Mouse (Mus musculus) gonadal fat pad, adult 2 months (tissue): ENCODE measurements around the gene Lrrc57. TPM values are rescaled to one million over a fixed set of nuclear protein-coding genes. Genes with fewer than 3 reads are reported as not detected.

Source experiments
- DNase-seq: peaks from one replicate; pipeline ENCODE4 v3.0.0-alpha.2; 2012; ENCODE audit warnings: low read depth
- polyA plus RNA-seq: library from polyadenylated mRNA; depleted of rRNA; stranded (reverse); fragments of >200 nt; gene quantifications from 2 replicates; pipeline ENCODE4 v1.2.3, GENCODE M21; 2012; rRNA removed

Gene Lrrc57
- polyA plus RNA-seq, result 11.0 and 13.8 TPM in 2 replicates

DNA sequence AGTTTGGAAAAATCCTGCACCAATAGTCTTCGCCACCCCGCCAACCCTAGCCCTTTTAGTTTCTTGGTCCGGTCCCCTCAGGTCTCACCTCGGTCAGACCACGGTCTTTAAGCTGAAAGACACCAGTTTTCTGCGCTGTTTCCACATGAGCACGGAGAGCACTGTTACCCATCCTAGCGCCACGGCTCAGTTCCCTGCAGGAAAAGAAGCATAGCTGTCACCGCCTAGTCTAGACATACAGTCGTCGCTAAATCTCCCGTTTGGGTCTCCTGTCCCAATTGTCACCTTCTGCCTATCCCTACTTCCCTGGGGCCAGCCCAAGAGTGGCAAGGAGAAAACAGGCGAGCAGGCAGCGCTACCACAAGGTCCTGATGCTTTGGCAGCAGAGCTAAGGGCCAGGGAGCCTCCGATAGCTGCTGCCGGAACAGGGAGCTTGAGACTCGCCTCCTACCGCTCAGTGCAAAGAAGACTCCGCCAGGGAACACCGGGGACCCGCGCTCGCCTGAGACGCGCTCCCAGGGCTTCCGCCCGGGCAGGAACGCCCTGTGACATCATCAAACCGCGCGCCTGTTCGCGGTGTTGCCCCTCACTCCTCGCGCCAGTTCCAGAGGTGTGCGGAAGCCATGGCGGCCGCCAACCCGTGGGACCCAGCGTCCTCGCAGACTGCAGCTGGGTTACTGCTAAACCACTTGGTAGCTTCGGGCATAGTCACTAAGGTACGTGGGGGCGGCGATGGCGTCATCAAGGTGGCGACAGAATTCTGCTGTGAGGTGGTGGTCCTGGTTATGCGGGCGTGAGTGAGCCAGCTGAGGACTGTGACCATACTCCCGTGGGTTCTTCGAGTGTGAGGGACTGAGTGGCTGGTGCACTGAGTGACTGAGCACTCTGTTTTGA, at the start of gene Lrrc57, which contains the start of gene Haus2:
Lrrc57 (minus strand) TSS at position 691 of the 894 bp plus-strand sequence.
Haus2 (plus strand) TSS at position 554 of the 894 bp plus-strand sequence.
- DNase-seq, result no peak

DNA sequence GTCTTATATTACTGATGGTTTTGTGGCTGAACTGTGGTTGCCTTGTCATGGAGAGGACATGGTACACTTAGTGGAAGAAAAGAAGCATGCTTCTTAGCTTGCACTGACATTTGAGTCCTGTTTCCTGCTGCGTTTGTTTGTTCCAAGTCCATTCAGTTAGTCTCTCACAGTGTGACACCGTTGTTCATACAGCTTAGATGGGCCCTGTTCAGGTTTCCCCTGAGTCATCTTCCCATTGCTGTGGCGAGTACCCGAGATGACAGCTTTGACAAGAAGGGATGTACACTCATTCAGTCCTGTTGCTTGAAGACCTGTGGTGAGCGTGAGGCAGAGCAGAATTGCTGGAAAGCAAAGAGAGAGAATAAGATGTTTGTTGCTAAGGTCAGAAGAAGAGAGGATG, 49.2 kb upstream of the Lrrc57 start:
- DNase-seq, result no peak

- DNase-seq, result no peak
These were observed 47.4 kb upstream of the Lrrc57 start for GRCm38 (mm10) chr2:120656711-120657110.

GRCm38 (mm10) chr2:120655905-120656304, 46.6 kb upstream of the Lrrc57 start:
- DNase-seq, result no peak

- DNase-seq, result no peak
These were observed 45.4 kb upstream of the Lrrc57 start for GRCm38 (mm10) chr2:120654693-120655092.

DNA sequence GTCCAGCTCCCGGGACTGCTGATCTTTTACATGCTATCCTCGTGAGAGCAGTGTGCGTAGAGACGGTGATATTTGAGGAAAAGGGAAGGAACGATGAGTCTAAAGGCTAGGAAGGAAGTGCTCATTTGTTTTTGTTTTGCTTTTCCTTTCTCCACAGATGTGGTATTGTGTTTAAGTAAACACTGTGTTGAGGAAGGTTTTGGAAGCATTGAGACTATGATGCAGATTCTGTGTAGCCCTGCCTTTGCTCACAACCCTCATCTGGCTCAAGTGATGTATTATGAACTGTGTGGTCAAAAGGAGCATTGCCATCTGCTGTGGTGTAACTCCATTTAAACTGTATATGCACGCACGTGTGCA, 43.6 kb upstream of the Lrrc57 start:
- DNase-seq, result no peak

DNA sequence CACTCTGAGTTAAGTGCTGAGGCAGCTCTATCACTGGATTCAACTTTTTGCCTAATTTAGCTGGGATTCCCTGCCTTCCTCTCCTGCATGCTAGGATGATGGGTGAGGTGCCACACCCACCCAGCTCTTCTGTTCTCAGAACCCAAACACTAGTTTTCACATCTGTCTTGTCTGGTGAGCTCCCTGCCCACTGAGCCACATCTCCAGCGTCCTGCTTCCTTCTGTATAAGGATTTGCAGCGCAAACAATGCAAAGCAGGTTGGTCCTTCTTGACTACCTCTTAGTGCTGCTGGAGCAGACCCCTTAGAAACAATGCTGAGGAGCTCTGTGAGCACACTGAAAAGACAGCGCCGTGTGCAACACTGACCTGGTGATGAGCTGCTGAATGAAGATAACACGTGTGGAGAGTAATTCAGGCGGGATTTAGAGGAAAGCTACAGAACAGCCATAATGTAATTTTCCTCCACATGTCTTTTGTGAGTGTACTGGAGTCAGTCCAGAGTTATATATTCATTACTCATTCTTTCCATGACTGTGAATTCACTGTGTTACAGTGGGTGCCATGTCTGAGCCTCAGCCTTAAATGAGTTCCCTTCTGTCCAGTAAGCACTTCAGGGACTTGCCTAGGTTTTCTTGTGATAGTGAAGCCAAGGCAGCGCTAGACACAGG, 43.1 kb upstream of the Lrrc57 start:
- no peak for DNase-seq

DNA sequence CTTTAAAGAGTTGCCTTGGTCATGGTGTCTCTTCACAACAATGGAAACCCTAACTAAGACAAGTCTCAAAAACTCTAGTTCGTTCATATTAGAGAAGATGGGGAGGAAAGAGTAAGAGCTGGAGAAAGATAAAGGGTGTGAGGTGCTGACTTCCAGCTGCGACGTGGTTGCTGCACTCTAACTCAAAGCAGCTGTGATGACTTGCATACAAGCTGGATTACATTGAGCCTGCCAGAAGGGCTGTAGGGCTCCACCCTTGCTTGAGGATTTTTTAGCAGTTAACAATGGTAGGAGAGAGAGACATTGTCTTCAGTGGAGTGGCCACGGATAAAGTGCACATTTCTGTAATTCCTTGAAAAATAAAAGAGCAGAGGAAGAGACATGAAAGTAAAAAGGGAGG, 37.5 kb upstream of the Lrrc57 start:
- DNase-seq, result no peak

GRCm38 (mm10) chr2:120643836-120644235, 34.5 kb upstream of the Lrrc57 start:
- no peak for DNase-seq

DNA sequence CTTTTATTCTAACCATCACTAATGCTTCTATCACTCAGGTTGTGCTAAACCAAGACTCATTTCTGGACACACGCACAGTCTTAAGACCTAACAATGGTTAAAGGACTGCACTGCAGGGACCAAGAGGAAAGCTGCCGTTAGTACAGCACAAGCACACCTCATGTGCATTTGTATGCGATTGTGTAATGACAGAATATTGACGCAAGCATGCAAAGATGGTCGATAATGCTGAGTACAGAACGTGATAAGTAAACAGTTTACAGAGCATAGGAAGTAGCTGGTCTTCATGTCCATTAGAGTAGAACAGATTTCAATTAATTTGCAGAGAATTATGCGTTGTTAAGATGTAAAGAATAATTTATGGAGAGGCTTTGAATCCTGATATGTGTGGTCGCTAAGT, 31.5 kb upstream of the Lrrc57 start:
- no peak for DNase-seq

DNA sequence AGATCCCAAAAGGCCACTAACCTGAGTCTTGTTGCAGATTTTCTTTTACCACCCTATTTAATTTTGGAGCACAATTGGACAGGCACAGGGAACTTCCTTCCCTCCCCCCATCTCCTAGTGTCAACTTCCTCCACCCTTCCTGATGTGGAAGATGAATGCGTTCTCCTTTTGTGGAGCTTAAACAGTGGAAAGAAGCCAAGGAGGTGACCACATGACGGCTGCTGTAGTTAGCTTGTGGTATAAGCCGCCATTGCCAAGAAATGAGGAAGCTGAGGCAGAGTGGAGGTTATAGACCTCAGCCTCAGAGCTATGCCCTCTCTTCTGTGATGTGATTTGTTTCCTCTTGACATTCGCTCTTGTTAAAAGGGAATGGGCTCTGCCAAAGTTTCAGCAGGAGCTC, 22.6 kb upstream of the Lrrc57 start:
- DNase-seq, result no peak

DNA sequence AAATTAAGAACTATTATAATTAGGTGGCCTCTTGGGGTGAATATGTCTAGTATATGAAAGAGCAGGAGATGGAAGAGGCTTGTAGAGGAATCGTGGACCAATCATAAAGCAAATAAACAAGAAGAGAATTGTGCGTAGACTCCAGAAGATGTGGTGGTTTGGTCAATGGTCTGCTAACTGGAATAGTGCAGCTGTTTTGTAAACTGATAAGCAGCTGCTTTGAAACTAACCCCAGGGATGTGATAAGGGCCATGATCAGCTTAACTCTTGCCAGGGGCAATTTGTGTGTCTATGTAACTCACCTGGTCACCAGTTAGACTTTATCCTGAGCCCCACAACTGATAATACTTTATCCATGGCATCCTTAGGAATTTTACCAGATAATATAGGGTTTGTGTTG, 22.2 kb upstream of the Lrrc57 start:
- DNase-seq, result no peak

DNA sequence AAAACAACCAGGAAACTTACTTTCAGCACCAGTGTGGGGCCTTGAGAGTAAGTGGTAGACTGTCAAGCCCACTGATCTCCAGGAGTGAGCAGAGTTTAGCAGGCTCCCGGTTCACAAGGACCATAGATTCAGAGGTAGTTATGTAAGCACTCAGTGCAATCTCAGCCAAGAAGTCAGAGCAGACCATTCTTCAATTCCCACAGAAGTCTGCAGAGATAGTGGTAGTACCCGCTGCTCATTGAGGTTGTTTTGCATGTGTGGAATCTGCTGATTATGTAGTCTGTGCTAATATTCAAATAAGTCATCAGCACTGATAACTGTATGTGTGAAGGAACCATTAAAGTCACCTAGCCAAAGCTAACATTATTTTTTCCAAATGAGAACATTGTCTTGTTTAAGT, 21.3 kb upstream of the Lrrc57 start:
- DNase-seq, result no peak

DNA sequence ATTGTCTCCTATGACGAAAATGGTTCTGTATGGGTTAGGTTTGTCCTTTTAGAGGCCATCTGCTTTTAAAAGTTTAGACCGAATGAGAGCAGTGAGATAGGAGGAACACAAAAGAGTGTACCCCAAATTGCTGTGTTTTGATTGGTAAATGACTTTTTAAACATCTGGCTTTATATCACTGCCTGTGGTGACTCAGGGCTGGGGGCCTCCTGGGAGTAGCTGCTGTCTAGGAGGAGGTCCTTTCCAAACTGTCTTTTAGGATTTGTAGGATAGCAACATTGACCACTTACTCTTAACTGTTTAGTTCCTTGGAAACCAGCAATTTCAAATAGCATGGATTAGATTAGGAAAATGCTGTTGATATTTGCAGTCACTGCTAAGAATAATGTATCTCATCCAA, 20.9 kb upstream of the Lrrc57 start:
- no peak for DNase-seq

GRCm38 (mm10) chr2:120628886-120629735, 19.8 kb upstream of the Lrrc57 start, which contains the start of gene Stard9:
TSS of gene Stard9 (plus strand) at chr2:120629121.
- peak; percentile 77 for DNase-seq

GRCm38 (mm10) chr2:120628076-120628865, 19.0 kb upstream of the Lrrc57 start:
- no peak for DNase-seq

DNA sequence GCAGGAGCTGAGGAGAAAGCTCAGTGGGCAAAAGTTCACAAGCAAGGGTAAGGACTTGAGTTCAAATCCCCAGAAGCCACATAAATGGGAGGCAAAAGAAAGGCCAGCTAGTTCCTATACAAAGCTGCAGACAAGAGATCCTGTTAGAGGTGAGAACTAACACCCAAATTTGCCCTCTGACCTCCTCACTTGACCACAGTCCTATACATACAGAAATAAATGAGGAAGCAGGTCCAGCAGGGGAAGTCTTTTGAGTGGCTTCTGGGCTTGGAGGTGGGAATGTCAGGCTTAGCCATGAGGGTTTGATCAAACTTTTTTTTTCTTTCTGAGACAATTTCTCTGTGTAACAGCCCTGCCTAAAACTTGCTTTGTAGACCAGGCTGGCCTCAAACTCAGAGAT, 13.6 kb upstream of the Lrrc57 start:
- DNase-seq, result no peak

- no peak for DNase-seq
These were observed 10.2 kb upstream of the Lrrc57 start for GRCm38 (mm10) chr2:120619538-120619937.

- DNase-seq, result no peak
These were observed 7.2 kb upstream of the Lrrc57 start for GRCm38 (mm10) chr2:120616279-120617163.

GRCm38 (mm10) chr2:120606021-120606690, 3.2 kb downstream of the Lrrc57 start:
- DNase-seq, result no peak
